Mouse (Mus musculus): ENCODE data around the gene Sh2d4b.
A peak's percentile ranks its signal among the peaks of the same experiment; 100 is the strongest.

Gene Sh2d4b

DNA sequence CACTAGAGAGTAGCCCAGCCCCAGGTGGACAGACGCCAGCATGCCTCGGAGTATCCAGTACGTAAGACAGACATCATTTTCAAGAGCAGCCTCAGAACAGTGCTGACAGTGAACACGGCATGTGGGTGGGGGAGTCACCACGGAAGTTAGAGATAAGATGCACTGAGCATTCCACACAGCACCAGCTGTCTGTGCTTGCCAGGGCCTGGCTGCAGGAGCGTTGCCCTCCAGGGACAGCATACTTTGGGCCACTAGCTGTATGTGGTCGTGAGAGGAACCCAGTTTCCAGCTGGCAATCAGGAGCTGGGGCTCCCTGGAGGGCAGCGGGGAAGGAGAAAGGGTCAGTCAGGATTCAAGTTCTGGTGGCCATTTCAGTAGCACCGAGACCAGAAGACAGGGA lies 13.7 kb upstream of the Sh2d4b start:
- no peak for DNase-seq (ENCODE audit: low read depth)

DNA sequence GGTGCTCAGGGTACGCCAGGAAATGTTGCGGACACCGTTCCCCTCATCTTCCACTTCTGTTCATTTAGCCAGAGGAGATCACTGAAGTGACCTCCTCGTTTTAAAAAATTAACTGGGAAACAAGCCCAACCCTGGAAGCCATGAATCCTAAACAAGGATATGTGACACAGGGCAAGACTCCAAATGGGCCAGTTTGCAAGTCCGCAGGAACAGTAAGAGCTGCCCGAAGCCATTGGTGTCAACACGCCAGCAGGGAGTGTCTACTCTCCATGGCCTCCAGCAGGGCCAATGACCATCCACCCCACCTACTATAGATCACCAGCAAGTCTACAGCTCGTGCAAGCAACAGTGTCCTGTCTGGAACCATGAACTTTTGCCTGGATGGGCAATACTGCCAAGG lies 12.7 kb upstream of the Sh2d4b start:
- no peak for DNase-seq (ENCODE audit: low read depth)

DNA sequence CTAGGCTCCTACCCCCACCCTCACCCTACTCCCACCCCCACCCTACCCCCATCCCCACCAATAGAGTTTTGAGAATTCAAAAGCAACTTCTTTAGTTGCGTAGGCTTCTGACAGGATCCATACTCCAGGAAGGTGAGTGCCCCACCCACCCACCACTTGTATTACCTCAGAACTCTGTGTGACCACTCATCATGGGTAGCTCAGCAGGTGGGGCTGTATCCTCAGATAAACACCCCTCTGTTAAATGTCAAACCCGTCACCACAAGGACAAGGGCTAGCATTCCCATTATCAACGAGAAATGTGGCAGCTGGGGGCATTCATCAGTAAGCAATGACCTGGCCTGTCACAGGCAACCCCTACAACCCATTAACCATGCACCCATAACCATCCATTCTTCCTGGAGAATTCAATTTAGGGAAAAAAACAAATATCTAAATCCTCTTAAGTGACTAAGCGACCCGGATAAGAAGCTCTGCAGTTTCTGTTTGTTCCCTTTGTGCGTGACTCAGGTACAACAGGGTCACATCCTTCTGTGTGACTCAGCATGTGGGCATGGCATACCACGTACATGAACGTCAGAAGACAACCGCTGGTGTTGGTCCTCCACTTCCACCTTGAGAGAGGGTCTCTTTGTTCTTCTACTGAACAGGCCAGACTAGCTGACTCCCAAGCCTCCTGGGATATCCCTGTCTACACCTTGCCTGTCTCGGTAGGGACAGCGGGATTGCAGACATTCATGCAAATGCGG lies 9.4 kb upstream of the Sh2d4b start:
- DNase-seq (ENCODE audit: low read depth), result no peak

DNA sequence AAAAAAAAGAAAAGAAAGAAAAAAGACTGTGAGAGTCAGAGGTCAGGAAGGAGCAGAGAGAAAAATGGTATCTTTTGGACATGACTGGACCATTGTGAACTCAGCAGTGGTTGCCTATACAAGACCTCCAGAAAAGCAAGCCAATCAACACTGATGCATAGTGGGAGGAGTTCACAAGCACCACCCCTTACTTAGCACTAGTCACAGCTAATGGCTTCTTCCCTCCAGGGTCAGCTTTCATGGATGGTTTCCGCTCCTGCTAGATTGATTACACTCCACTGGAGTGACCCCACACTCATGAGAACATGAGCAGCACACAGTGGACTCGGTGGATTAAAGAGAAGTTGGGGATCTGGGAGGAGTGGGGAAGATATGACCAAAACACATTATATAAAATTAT lies 7.2 kb upstream of the Sh2d4b start:
- DNase-seq (ENCODE audit: low read depth), result no peak

DNA sequence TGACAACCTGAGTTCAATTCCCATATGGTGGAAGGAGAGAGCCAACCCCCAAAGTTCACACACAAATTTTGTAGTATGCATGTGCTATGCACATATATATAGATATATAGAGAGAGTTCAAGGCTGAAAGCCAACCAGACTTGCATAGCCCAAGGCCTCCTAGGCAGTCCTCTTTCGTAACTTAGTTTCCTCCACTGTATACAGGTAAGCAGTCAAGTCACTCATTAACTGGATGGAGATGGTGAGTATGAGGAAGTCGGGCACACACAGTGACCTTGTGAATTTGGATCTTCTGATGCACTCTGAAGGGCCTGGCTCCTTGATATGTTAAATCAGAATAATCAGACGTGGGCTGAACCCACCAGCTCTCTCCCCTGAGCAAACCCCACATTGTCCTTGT lies 4.8 kb upstream of the Sh2d4b start:
- DNase-seq (ENCODE audit: low read depth), result no peak

DNA sequence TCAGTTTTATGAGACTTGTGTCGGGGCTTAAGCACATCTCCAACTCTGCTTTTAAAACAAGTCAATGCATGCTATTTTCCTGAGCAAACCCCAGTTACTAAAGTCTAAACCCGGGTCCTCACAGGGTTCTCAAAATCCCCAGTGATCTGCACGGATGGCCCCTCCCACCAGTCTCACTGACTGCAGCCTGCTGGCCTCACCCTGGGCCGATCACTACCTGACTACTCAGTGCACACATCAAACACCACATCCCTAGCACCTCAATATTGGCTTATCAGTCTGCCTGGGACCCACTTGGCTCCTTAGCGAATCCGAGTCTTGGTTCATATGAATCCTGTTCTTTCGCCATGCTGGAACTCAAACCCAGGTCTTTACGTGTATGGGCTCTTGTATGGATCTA lies 2.6 kb upstream of the Sh2d4b start:
- no peak for DNase-seq (ENCODE audit: low read depth)

DNA sequence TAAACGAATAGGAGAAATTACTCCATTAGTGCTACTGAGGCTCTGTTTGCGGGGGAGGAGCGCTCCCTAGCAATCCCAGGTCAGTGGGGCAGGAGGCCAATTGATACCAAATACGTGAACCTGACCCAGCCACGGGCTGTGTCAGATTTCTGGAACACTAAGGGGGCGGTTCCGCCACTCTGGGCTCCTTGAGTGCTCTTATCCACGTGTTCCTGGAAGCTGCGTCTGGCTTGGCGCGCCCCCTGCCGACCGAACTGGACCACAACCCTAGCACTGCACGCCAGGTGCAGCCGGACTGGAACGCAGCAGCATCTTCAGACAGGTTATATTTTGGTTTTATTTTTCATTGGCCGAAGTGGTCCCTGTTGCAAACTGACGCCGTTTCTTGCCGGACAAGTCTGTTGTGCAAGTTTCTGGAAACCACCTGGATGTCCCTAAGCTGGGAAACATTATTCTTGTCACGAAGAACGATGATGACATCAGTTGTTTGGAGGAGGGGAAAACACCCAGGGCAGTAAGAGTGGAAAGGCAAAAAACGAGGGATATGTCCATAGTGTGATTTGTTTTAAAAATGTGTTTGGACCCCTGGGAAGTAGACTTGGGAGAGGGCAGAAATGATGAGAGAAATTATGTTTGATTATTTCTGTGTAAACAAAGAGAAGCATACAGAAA lies 1.6 kb upstream of the Sh2d4b start:
- DNase-seq (ENCODE audit: low read depth), result peak; percentile 54

DNA sequence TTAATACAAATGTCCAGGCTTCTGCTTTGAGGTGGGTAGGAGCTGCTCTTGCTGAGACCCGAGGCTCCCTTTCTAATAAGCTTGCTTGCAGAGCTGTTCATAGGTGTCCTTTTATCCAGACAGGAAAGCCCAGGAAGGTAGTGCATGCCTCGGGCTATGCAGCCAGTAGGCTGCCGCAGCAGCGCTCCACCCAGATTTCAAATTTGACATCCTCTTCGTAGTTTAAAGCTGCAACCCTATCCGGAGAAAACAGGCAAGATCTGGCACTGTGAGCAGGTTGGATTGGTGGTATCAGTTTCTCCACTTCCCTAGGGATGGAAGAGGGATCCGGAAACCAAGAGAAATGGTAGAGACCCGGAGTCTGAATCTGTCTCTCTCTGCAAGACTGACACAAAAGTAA lies 818 bp upstream of the Sh2d4b start:
- no peak for DNase-seq (ENCODE audit: low read depth)

DNA sequence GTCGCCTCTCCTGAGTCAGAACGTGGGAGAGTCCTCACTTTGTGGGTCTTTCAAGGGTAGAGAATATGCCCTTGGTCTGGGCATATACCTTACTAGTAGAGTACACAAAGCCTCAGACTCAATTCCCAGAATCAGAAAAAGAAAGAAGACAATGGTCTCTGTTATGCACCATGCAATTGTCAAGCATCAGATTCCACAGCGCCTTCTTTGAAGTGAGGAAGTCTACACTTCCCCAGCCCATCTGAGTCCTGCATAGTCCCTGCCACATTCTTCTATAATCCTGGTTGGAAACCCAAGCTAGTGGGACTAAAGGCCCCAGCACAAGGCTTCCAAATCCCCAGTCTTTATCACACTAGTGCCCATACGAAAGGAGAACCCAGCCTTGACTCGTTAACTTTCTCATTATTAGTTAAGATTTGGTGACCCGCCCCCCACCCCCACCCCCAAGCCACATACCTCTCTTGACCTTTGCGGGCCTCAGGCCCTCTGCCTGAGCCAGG lies 690 bp downstream of the Sh2d4b start:
- DNase-seq (ENCODE audit: low read depth), result no peak

DNA sequence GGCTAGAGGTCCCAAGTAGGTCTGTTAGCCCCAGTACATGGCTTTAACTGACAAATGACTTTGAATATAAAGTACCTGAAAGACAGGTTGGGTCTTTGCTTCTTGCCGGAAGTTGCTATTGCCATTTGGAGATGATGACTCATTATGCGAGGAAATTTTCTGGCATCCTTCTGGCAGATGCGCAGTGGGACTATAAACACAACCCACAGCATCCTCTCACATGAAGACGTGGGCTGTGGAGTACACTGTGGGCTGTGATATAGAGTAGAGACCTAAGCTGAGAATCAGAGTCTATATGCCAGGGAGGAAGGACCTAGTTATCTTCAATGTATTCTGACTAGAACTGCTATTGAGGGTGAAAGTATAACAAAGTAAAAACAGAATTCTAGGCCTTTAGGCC lies 1.6 kb downstream of the Sh2d4b start:
- no peak for DNase-seq (ENCODE audit: low read depth)

DNA sequence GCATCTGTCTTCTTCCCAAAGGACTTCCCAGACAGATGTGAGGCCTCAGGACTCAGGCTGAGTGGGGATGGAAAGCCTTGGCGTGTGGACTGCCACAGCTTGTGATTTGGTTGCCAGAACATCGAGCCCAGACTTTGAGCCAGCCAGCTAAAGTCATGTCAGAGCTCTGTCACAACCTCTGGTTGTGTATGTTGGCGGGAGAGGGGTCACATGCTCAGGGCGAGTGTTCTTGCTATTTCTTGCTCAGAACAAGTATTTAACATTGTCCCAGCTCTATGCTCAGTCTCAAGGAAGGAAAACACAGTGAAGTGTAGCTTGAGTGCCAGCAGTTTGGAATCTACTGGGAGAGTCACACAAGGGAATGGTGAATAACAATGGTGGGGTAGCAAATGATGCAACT lies 3.4 kb downstream of the Sh2d4b start:
- DNase-seq (ENCODE audit: low read depth), result no peak

DNA sequence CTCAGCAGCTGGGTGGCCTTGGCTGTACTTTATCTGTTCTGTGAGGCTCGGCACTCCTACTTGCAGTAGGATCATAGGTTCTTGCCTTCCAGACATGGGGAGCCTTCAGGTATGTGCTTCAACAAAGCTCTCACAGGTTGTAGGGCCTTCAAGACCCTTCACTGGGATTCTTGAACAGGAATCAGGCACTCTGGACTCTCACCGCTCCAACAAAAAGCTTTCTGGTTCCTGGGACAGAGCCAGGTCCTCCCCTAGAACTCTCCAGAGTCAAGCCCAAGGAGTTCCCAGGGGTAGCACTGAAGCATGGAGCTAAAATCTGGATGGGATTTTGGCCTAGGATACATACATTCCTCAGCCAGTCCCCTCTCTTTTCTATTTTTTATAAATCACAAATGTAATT lies 3.9 kb downstream of the Sh2d4b start:
- DNase-seq (ENCODE audit: low read depth), result no peak

DNA sequence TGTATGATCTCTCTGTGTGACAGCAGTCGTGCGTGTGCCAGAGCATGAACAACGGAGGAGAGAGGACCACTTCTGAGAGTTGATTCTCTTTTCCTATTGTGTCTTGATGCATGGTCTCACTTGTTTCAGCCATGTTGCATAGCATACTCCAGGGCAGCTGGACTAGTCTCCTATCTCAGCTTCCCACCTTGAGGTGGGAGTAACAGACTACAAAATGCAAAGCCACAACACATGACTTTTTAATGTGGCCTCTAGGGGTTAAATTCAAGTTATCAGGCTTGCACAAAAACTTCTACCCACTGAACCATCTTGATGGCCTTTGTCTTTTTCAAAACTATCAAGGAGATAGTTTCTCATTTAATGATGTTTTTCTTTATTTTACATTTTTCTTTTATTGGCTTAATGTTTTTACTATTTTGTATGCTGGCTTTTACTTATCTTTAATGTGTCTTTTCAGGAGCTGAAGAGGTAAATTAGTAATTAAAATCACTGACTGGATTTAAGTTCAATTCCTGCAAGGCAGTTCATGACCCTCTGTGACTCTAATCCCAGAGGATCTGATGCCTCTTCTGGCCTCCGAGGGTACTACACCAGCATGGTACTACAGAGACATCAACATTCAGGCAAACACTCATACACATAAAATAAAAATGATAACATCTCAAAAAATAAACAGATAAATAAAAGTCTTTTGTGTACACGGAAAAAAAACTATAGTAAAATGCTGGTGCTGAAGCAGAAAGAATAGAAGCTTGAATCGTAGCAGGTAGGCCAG lies 6.5 kb downstream of the Sh2d4b start:
- peak; percentile 48 for DNase-seq (ENCODE audit: low read depth)

DNA sequence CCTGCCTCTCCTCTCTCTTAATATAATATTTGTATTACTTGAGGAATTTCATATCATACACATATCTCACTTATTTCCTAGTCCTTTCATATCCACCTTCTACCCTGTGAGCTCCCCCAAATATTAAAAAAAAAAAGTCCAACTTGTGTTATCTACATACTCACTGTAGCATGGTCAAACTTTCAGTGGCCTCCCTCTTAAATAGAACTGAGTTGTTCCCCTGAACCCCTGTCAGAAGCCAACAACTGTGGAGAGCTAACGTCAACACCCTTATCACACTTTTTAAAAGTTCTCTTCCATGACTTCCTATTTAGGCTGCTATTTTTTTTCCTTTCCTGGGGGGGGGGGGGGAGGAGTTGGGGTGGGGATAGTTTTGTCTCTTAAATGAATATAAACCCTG lies 7.3 kb downstream of the Sh2d4b start:
- DNase-seq (ENCODE audit: low read depth), result no peak

DNA sequence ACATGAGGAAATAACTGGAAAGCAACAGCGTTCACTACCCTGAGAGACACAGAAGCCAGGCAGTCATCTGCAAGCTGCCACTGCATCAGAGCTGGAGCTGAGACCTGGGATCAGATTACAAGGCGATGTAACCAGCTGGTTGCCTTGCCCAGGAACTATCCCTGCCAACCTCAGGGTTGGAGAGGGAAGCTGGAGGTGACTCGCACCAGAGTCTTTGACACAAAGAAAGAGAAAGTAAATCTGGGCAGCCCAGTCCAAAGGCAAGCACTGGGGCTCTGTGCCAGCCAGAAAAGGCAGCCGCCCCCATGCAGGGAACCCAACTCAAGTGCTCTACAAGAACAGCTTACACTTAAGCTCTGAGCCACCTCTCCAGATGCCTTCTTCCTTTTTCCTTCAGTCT lies 7.8 kb downstream of the Sh2d4b start:
- DNase-seq (ENCODE audit: low read depth), result no peak

DNA sequence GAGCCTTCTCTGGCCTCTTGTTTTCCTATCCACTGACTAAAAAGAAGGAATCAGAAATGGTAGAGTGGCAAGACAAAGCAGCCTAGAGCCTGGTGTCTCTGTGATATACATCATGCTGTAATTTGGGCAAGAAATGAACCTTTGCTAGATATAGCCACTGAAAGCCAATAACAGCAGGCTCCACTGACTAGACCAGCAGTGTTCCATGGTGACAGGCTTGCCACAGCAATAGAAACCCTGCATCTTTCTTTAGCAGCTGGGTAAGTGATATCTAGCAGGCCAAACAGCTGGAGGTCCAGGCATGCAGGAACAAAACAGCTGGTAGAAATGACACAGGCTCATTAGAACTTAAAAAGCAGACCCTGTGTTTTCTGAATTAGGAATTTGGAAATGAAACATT lies 18.5 kb downstream of the Sh2d4b start:
- DNase-seq (ENCODE audit: low read depth), result no peak

DNA sequence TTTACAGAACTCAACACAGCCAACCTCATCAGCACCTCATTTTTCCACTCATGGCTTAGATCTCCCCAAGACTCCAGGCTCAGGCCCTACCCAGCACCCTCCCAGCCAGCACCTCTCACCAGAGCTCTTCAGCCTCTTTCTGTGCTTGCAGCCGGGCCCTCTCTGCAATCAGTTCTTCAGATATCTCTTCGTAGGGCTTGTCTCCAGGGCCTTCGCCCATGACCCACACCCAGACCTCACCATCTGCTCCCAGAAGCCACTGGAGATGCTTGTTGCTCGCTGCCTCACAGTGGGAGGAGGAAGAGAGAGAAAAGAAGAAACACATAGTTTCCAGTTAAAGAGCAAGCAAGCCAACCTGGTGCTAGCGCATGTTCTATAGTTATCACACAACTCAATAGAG lies 19.1 kb downstream of the Sh2d4b start:
- no peak for DNase-seq (ENCODE audit: low read depth)

DNA sequence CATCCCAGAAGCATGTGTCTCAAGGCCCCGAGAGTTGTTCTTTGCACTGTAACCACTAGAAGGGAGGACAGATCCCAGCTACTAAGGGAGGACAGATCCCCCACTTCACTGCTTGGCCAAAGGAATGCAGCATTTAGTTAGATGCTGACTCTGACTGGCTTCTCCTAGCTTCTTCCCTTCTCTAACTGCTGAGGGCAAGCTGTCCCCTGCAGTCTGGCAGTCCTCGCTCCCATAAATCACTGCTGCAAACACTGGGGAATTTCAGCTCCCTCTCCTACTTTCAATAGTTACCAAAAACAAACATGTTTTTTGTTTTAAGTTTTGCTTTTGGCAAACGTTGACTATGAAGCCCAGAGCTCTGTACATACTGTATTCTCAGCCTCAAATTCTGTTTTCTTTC lies 22.5 kb downstream of the Sh2d4b start:
- no peak for DNase-seq (ENCODE audit: low read depth)

DNA sequence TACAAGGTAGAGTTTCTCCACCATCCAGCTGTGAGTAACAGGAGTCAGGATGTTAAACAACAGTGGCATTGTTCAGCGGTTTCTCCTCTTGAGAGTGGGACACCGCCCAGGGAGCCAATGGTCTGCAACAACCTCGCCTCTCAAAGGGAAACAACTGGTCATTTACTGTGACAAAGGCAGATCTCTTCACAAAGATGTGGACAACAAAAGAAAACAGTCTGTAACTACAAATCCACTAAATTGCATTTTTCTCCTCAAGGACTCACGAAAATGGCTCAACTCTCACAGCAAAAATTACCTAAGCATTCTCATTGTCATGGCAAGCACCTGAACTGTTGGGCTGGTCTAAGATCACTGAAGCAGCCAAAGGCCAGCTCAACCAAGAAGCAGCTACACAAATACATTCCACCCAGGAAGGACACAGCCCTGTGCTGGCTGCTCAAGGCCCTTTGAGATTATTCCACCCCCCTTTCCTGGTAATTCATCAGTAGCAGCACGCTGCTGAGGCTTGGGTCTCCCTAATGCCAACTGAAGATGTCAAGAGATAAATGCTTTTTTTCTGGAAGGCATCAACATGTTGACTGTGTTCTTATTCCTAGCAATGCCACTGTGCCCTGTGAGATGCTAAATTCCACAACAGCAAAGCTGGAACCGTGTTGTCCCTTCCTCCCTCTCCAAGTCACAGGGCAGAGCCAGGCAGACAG lies 28.1 kb downstream of the Sh2d4b start:
- DNase-seq (ENCODE audit: low read depth), result no peak

DNA sequence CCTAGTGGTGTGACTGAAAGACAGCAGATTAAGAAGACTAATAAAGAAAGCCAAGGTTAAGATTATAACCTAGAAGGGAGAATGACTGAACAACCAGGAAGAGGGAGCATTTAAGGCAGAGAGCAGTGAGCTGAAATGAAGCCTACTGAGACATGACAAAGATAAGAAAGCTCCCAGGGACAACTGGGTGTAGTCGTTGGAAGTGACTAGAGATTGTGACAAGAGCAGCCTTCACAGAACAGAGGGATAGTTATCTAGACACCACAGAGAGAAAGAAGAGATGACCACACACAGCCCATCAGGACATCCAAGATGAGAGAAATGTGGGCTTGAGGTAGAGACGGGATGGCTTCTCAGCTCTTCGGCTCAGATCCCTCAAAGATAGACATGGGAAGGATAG lies 29.4 kb downstream of the Sh2d4b start:
- no peak for DNase-seq (ENCODE audit: low read depth)

DNA sequence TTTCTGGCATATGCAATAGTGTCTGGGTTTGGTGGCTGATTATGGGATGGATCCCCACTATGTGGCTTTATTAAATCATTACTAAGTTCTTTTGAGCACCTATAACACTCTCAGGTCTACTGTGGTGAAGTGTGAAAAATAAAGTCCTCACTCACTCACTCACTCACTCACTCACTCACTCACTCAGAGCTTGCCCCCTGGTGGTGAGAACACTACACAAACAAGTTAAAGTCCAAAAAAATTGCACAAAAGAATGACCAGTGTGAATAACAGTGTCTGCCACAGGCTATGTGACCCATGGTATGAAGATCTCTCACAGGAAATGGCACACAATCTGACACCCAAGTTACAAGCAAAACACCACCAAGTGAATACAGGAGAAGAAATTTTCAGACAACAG lies 30.0 kb downstream of the Sh2d4b start:
- no peak for DNase-seq (ENCODE audit: low read depth)

DNA sequence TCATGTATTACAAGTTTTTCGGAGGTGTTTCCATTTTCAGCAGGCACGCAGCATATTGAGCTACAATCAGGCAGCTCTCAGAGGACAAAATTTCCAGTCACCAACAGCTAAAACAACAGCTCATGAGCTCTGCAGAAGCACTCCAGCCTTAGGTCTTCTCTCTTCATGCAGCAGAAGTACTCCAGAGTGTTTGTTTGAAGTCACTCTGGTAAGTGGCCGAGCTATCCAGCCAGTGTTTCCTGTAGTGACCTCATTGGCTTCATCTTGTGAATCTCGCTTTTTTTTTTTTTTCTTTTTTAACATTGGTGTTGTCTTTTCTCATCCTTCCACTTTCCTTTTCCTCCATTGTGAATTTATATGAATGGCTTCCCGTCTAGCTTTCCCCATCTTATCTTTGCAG lies 40.1 kb downstream of the Sh2d4b start:
- DNase-seq (ENCODE audit: low read depth), result no peak

DNA sequence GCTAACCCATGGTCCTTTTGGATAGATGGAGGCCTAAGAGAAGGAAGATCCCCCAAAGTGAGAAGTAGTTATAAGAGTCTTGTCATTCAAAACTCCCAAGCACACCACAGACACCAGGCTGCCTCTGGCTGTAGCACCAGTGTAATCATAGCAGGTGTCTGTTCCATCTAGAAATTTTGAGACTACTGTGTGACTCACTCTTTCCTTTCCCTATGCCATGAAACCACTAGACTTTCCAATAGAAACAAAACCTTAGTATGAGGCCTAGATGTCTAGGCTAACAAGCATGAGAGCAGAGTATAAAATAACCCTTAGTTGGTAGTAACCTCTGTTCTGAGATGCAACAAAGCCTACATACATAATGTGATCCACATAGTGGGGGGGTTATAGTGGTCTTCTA lies 55.7 kb downstream of the Sh2d4b start:
- DNase-seq (ENCODE audit: low read depth), result no peak

Measured in c-Kit-positive CD71-positive TER-119-negative erythroid progenitor cells, embryonic 14.5 days (primary cell).